In the genomic region with DNA sequence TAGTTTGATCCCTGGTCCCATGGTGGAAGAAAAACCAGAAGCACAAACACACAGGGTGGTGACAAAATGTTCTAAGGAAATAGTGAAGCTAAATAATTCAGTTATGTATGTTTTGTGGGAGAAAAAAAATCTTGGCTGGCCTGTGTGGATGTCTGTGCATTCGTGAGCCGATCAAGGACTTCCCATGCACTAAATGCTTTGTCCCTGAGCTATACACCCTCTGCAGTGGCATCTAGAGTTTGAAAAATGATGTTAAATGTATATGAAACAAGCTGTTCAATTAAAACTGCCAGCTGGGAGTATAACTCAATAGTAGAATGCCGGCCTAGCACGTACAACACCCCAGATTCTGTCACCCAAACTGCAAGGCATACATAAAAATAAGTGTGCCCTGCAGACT, we compare ENCODE assay signal across 17 mouse cellular contexts. TPM values are rescaled to one million over a fixed set of nuclear protein-coding genes. Genes with fewer than 3 reads are reported as not detected.
DNase-seq lines count a peak whose midpoint lies in the region; ATAC-seq and TF ChIP-seq lines count a peak whose summit lies in the region.
"Had no signal": no experiment of that assay in that cellular context is flagged by ENCODE, and none has a peak within 500 bp of the region (broad histone marks: within the 10 kb centered on the region; RNA-seq: fewer than 3 reads in every experiment).

No protein-coding gene starts in this region.

- DNase-seq in lung, postnatal 0 days (ENCODE audit: low spot score) = no peak
- DNase-seq in ES-E14 (ENCODE audit: low read depth, low spot score) = no peak
- no peak for DNase-seq in forebrain, embryonic 14.5 days (ENCODE audit: low spot score)
- DNase-seq: adrenal gland, adult 2 months; adrenal gland, postnatal 25 days; cerebellum, adult 18-20 months; cerebellum, adult 9-11 months; cerebellum, postnatal 36 days; gastrocnemius, postnatal 14 days; heart, postnatal 36 days had no signal

- H3K4me1 ChIP-seq in hindbrain, embryonic 13.5 days (replicated peaks) = 0 out of 2 replicates have a peak, but pooled peaks cover 5% of the 10 kb centered on the region
- H3K4me1 ChIP-seq in hindbrain, embryonic 12.5 days = peaks cover 8% of the 10 kb centered on the region; the same call in 1 of the 2 replicates
- H3K4me1 ChIP-seq in lung, embryonic 16.5 days (replicated peaks; ENCODE audit: control insufficient read depth, insufficient read depth, low read length) = 0 out of 2 replicates have a peak, but pooled peaks cover 2% of the 10 kb centered on the region
- H3K4me1 ChIP-seq in lung, postnatal 0 days (ENCODE audit: insufficient read depth, low read depth, low read length) = no peaks in the 10 kb centered on the region
- H3K4me1 ChIP-seq in ES-E14 (ENCODE audit: control insufficient read depth in 2 of 2, insufficient read depth in 2 of 2, low read length in 2 of 2, poor library complexity in 1 of 2) = peaks cover 15 to 18% of the 10 kb centered on the region in 2 experiments
- H3K4me1 ChIP-seq in forebrain, embryonic 14.5 days (ENCODE audit: control insufficient read depth, insufficient read depth, low read length) = no peaks in the 10 kb centered on the region
- H3K4me1 ChIP-seq: embryonic facial prominence, embryonic 13.5 days; forebrain, embryonic 12.5 days had no signal

- TF ChIP-seq CTCF in lung, postnatal 0 days (IDR thresholded peaks at IDR 0.05) = no peak

- H3K27me3 ChIP-seq in hindbrain, embryonic 13.5 days = no peaks in the 10 kb centered on the region
- no peaks in the 10 kb centered on the region for H3K27me3 ChIP-seq in hindbrain, embryonic 12.5 days
- H3K27me3 ChIP-seq in lung, embryonic 16.5 days (ENCODE audit: control insufficient read depth, insufficient read depth, low read depth, low read length) = no peaks in the 10 kb centered on the region
- no peaks in the 10 kb centered on the region for H3K27me3 ChIP-seq in lung, postnatal 0 days (replicated peaks; ENCODE audit: insufficient read depth, low read length)
- H3K27me3 ChIP-seq in forebrain, embryonic 14.5 days (replicated peaks; ENCODE audit: control insufficient read depth, insufficient read depth, low read length) = no peaks in the 10 kb centered on the region
- H3K27me3 ChIP-seq: embryonic facial prominence, embryonic 13.5 days; forebrain, embryonic 12.5 days; heart, embryonic 12.5 days had no signal

- no peak overlapping the region for H3K4me2 ChIP-seq in hindbrain, embryonic 13.5 days
- H3K4me2 ChIP-seq in hindbrain, embryonic 12.5 days (replicated peaks) = no peak overlapping the region
- H3K4me2 ChIP-seq in lung, embryonic 16.5 days (ENCODE audit: low read depth, low read length) = no peak overlapping the region
- H3K4me2 ChIP-seq in lung, postnatal 0 days (replicated peaks; ENCODE audit: low read depth, low read length) = no peak overlapping the region
- no peak overlapping the region for H3K4me2 ChIP-seq in forebrain, embryonic 14.5 days (ENCODE audit: low read length)
- H3K4me2 ChIP-seq: embryonic facial prominence, embryonic 13.5 days; forebrain, embryonic 12.5 days; heart, embryonic 12.5 days had no signal

- no peaks in the 10 kb centered on the region for H3K9me3 ChIP-seq in hindbrain, embryonic 13.5 days
- H3K9me3 ChIP-seq in hindbrain, embryonic 12.5 days (replicated peaks) = no peaks in the 10 kb centered on the region
- H3K9me3 ChIP-seq in lung, embryonic 16.5 days (ENCODE audit: control insufficient read depth, low read length) = no peaks in the 10 kb centered on the region
- H3K9me3 ChIP-seq in lung, postnatal 0 days (ENCODE audit: low read length) = no peaks in the 10 kb centered on the region
- no peaks in the 10 kb centered on the region for H3K9me3 ChIP-seq in ES-E14 (ENCODE audit: control insufficient read depth, insufficient read depth, low read depth, low read length)
- no peaks in the 10 kb centered on the region for H3K9me3 ChIP-seq in forebrain, embryonic 14.5 days (replicated peaks; ENCODE audit: control insufficient read depth, low read length)
- H3K9me3 ChIP-seq: embryonic facial prominence, embryonic 13.5 days; forebrain, embryonic 12.5 days; heart, embryonic 12.5 days had no signal

- no peak overlapping the region for H3K9ac ChIP-seq in hindbrain, embryonic 13.5 days
- H3K9ac ChIP-seq in hindbrain, embryonic 12.5 days = no peak overlapping the region
- H3K9ac ChIP-seq in lung, embryonic 16.5 days (ENCODE audit: low read length) = no peak overlapping the region
- no peak overlapping the region for H3K9ac ChIP-seq in lung, postnatal 0 days (replicated peaks; ENCODE audit: low read depth)
- peak overlapping the region; percentile 43; the same call in 1 of the 2 replicates for H3K9ac ChIP-seq in ES-E14 (ENCODE audit: insufficient read depth, low read depth, low read length, poor library complexity, severe bottlenecking)
- no peak overlapping the region for H3K9ac ChIP-seq in forebrain, embryonic 14.5 days (ENCODE audit: low read length)
- H3K9ac ChIP-seq: embryonic facial prominence, embryonic 13.5 days; forebrain, embryonic 12.5 days; heart, embryonic 12.5 days had no signal

- WGBS in hindbrain, embryonic 13.5 days = 78% methylated on average over 4 of the region's 4 CpGs
- WGBS in hindbrain, embryonic 12.5 days = 90% methylated on average over 4 of the region's 4 CpGs
- 55% methylated on average over 4 of the region's 4 CpGs for WGBS in lung, embryonic 16.5 days
- WGBS in lung, postnatal 0 days = 59% methylated on average over 4 of the region's 4 CpGs
- 89% methylated on average over 4 of the region's 4 CpGs for WGBS in forebrain, embryonic 14.5 days

- TF ChIP-seq EP300 in lung, postnatal 0 days (IDR thresholded peaks at IDR 0.05) = no peak

- in situ Hi-C loops in ES-E14 (cut with MboI; ENCODE audit: low sequenced_read_pairs in 2 of 2, unreplicated experiment in 2 of 2) = no loop called here

- peaks cover 13% of the 10 kb centered on the region for H3K36me3 ChIP-seq in hindbrain, embryonic 13.5 days
- peaks cover 11% of the 10 kb centered on the region for H3K36me3 ChIP-seq in hindbrain, embryonic 12.5 days
- H3K36me3 ChIP-seq in lung, embryonic 16.5 days (ENCODE audit: control insufficient read depth, insufficient read depth, low read length) = peaks cover 11% of the 10 kb centered on the region
- H3K36me3 ChIP-seq in lung, postnatal 0 days (ENCODE audit: insufficient read depth, low read length) = peaks cover 12% of the 10 kb centered on the region; the same call in 1 of the 2 replicates
- no peaks in the 10 kb centered on the region for H3K36me3 ChIP-seq in ES-E14 (ENCODE audit: control insufficient read depth, insufficient read depth, low read length, poor library complexity, severe bottlenecking)
- H3K36me3 ChIP-seq in forebrain, embryonic 14.5 days (ENCODE audit: control insufficient read depth, insufficient read depth, low read length) = peaks cover 13% of the 10 kb centered on the region

- ATAC-seq in hindbrain, embryonic 13.5 days (ENCODE audit: low FRiP score) = no peak
- ATAC-seq in hindbrain, embryonic 12.5 days (ENCODE audit: low FRiP score) = no peak
- ATAC-seq in lung, embryonic 16.5 days (ENCODE audit: low read depth) = peak; percentile 45; the same call in 1 of the 2 replicates
- no peak for ATAC-seq in lung, postnatal 0 days
- ATAC-seq in forebrain, embryonic 14.5 days = no peak
- ATAC-seq: intestine, embryonic 16.5 days had no signal

- H3K27ac ChIP-seq in hindbrain, embryonic 13.5 days = 0 out of 2 replicates have a peak overlapping the region, but pooled peaks have one; percentile 5
- H3K27ac ChIP-seq in hindbrain, embryonic 12.5 days = no peak overlapping the region
- no peak overlapping the region for H3K27ac ChIP-seq in lung, embryonic 16.5 days (ENCODE audit: low read length)
- H3K27ac ChIP-seq in lung, postnatal 0 days (ENCODE audit: low read length) = no peak overlapping the region
- H3K27ac ChIP-seq in ES-E14 (ENCODE audit: insufficient read depth, low read depth, low read length, poor library complexity, severe bottlenecking) = peak overlapping the region; percentile 90; the same call in 1 of the 2 replicates
- H3K27ac ChIP-seq in forebrain, embryonic 14.5 days (ENCODE audit: low read depth, low read length) = no peak overlapping the region
- H3K27ac ChIP-seq: embryonic facial prominence, embryonic 13.5 days; forebrain, embryonic 12.5 days had no signal

- no peak overlapping the region for H3K4me3 ChIP-seq in hindbrain, embryonic 13.5 days
- no peak overlapping the region for H3K4me3 ChIP-seq in hindbrain, embryonic 12.5 days
- H3K4me3 ChIP-seq in lung, embryonic 16.5 days (ENCODE audit: low read length) = no peak overlapping the region
- no peak overlapping the region for H3K4me3 ChIP-seq in lung, postnatal 0 days (ENCODE audit: low read depth, low read length)
- H3K4me3 ChIP-seq in ES-E14 (ENCODE audit: insufficient read depth in 1 of 2, low read depth in 1 of 2, low read length in 2 of 2, poor library complexity in 1 of 2, severe bottlenecking in 1 of 2) = no peak overlapping the region
- H3K4me3 ChIP-seq in forebrain, embryonic 14.5 days (ENCODE audit: low read depth, low read length) = no peak overlapping the region
- H3K4me3 ChIP-seq: embryonic facial prominence, embryonic 13.5 days; forebrain, embryonic 12.5 days; heart, embryonic 12.5 days had no signal

TF ChIP-seq in ES-E14, 5 proteins besides CTCF, POLR2A, EP300 and RAD21:
- TF ChIP-seq CHD2 (IDR thresholded peaks at IDR 0.05; ENCODE audit: low read depth, low read length) (no peak), ZC3H11A (IDR thresholded peaks at IDR 0.05; ENCODE audit: borderline replicate concordance, low read depth, low read length) (no peak), MAFK (IDR thresholded peaks at IDR 0.05; ENCODE audit: insufficient read depth, low read depth, low read length) (no peak), ZNF384 (IDR thresholded peaks at IDR 0.05; ENCODE audit: low read depth, low read length) (no peak), HCFC1 (IDR thresholded peaks at IDR 0.05; ENCODE audit: borderline replicate concordance, insufficient read depth, low read length) (no peak)

RNA-seq across cellular contexts. Expression of a gene that starts 48.1 kb away (rescaled TPM):
- 3.2 and 4.6 TPM in 2 replicates for polyA plus RNA-seq in hindbrain, embryonic 13.5 days (2015; fragmentation: Nextera tagmentation; extraction: Ambion mirVana)
- polyA plus RNA-seq in hindbrain, embryonic 12.5 days (2016; fragmentation: Nextera tagmentation; extraction: Ambion mirVana) = 9.4 and 10.6 TPM in 2 replicates
- 14.4 and 15.3 TPM in 2 replicates for polyA plus RNA-seq in lung, embryonic 16.5 days (2015; fragmentation: Nextera tagmentation; extraction: Ambion mirVana)
- polyA plus RNA-seq in lung, postnatal 0 days (2015; fragmentation: Nextera tagmentation; extraction: Ambion mirVana) = 15.3 and 19.6 TPM in 2 replicates
- 33.5 and 36.4 TPM in 2 replicates for total RNA-seq in ES-E14 (2012; rRNA removed)
- 3.8 and 4.2 TPM in 2 replicates for polyA plus RNA-seq in forebrain, embryonic 14.5 days (2014; fragmentation: Nextera tagmentation; extraction: Ambion mirVana)

Comparison
In these comparisons a context has a peak if more than half of its experiments do, and no peak if none do; other contexts are left out.
1. H3K27ac ChIP-seq: peak in hindbrain, embryonic 13.5 days (single experiment) and ES-E14 (single experiment); none in hindbrain, embryonic 12.5 days (single experiment), lung, embryonic 16.5 days (single experiment), lung, postnatal 0 days (single experiment) and forebrain, embryonic 14.5 days (single experiment).